Mouse (Mus musculus): ENCODE results near the gene Aloxe3. TPM values are rescaled to one million over a fixed set of nuclear protein-coding genes. Genes with fewer than 3 reads are reported as not detected.

The Aloxe3 gene
- polyA plus RNA-seq, 1 experiment from 2014 or later = 4.3 TPM

- Histone ChIP-seq H3K27ac (no peak overlapping the region), H3K4me1 (replicated peaks; ENCODE audit: control insufficient read depth, insufficient read depth, low read length) (peaks cover 26% of the 10 kb centered on the region), H3K36me3 (replicated peaks; ENCODE audit: control insufficient read depth, insufficient read depth) (no peaks in the 10 kb centered on the region), H3K27me3 (ENCODE audit: control insufficient read depth, insufficient read depth, low read length) (peaks cover 19% of the 10 kb centered on the region), H3K9ac (peak overlapping the region; percentile 51), H3K4me3 (replicated peaks; ENCODE audit: low read length) (peak overlapping the region; percentile 59), H3K4me2 (replicated peaks) (peak overlapping the region; percentile 98), H3K9me3 (ENCODE audit: control insufficient read depth, low read length) (no peaks in the 10 kb centered on the region)
- WGBS = under 1% methylated on average over 31 of the region's 33 CpGs
- ATAC-seq (ENCODE audit: low FRiP score) (no peak), DNase-seq (ENCODE audit: low spot score) (peak; percentile 43)
Measured at GRCm38 (mm10) chr11:69121001-69121740, 4.5 kb upstream of the Aloxe3 start.

GRCm38 (mm10) chr11:69121741-69122335 is 3.9 kb upstream of the Aloxe3 start:
- DNase-seq (ENCODE audit: low spot score) (peak; percentile 25), ATAC-seq (ENCODE audit: low FRiP score) (no peak)
- Histone ChIP-seq H3K4me3 (replicated peaks; ENCODE audit: low read length) (peak overlapping the region; percentile 59), H3K27ac (0 out of 2 replicates have a peak overlapping the region, but pooled peaks have one; percentile 1), H3K36me3 (replicated peaks; ENCODE audit: control insufficient read depth, insufficient read depth) (no peaks in the 10 kb centered on the region), H3K4me2 (replicated peaks) (peak overlapping the region; percentile 98), H3K4me1 (replicated peaks; ENCODE audit: control insufficient read depth, insufficient read depth, low read length) (peaks cover 27% of the 10 kb centered on the region), H3K27me3 (ENCODE audit: control insufficient read depth, insufficient read depth, low read length) (peaks cover 19% of the 10 kb centered on the region), H3K9ac (peak overlapping the region; percentile 72), H3K9me3 (ENCODE audit: control insufficient read depth, low read length) (no peaks in the 10 kb centered on the region)
- WGBS = under 1% methylated on average over 29 of the region's 32 CpGs

GRCm38 (mm10) chr11:69122336-69122951 is 3.3 kb upstream of the Aloxe3 start, which contains the start of gene 9130213A22Rik:
9130213A22Rik (minus strand) TSS chr11:69122589.
- Histone ChIP-seq H3K27ac (peak within 1 kb of the TSS; percentile 1; the same call in 1 of the 2 replicates), H3K27me3 (ENCODE audit: control insufficient read depth, insufficient read depth, low read length) (peaks cover 19% of the 10 kb centered on the region), H3K9me3 (ENCODE audit: control insufficient read depth, low read length) (no peaks in the 10 kb centered on the region), H3K4me2 (replicated peaks) (peak within 1 kb of the TSS; percentile 98), H3K36me3 (replicated peaks; ENCODE audit: control insufficient read depth, insufficient read depth) (no peaks in the 10 kb centered on the region), H3K4me1 (replicated peaks; ENCODE audit: control insufficient read depth, insufficient read depth, low read length) (peaks cover 21% of the 10 kb centered on the region), H3K4me3 (replicated peaks; ENCODE audit: low read length) (peak within 1 kb of the TSS; percentile 59), H3K9ac (peak within 1 kb of the TSS; percentile 72)
- DNase-seq (ENCODE audit: low spot score) (peak; percentile 74), ATAC-seq (ENCODE audit: low FRiP score) (peak; percentile 61)
- WGBS = under 1% methylated on average over 58 of the region's 66 CpGs

GRCm38 (mm10) chr11:69123056-69123692 is 2.5 kb upstream of the Aloxe3 start:
- peak; percentile 4 for ATAC-seq (ENCODE audit: low FRiP score)
- peak overlapping the region; percentile 98 for H3K4me2 ChIP-seq (replicated peaks)
- under 1% methylated on average over 29 of the region's 29 CpGs for WGBS

GRCm38 (mm10) chr11:69123693-69124497 is 1.8 kb upstream of the Aloxe3 start:
- peaks cover 18% of the 10 kb centered on the region for H3K4me1 ChIP-seq (replicated peaks; ENCODE audit: control insufficient read depth, insufficient read depth, low read length)
- H3K27ac ChIP-seq = peak overlapping the region; percentile 70
- H3K27me3 ChIP-seq (ENCODE audit: control insufficient read depth, insufficient read depth, low read length) = peaks cover 19% of the 10 kb centered on the region
- DNase-seq (ENCODE audit: low spot score) = peak; percentile 99
- WGBS = under 1% methylated on average over 31 of the region's 31 CpGs
- peak; percentile 77 for ATAC-seq (ENCODE audit: low FRiP score)
- H3K9ac ChIP-seq = peak overlapping the region; percentile 60
- peak overlapping the region; percentile 98 for H3K4me2 ChIP-seq (replicated peaks)
- H3K4me3 ChIP-seq (replicated peaks; ENCODE audit: low read length) = peak overlapping the region; percentile 59
- H3K36me3 ChIP-seq (replicated peaks; ENCODE audit: control insufficient read depth, insufficient read depth) = no peaks in the 10 kb centered on the region
- H3K9me3 ChIP-seq (ENCODE audit: control insufficient read depth, low read length) = no peaks in the 10 kb centered on the region

More at GRCm38 (mm10) chr11:69123056-69123692, 2.5 kb upstream of the Aloxe3 start:
- H3K27me3 ChIP-seq (ENCODE audit: control insufficient read depth, insufficient read depth, low read length) = peaks cover 19% of the 10 kb centered on the region
- H3K4me1 ChIP-seq (replicated peaks; ENCODE audit: control insufficient read depth, insufficient read depth, low read length) = peaks cover 20% of the 10 kb centered on the region
- H3K4me3 ChIP-seq (replicated peaks; ENCODE audit: low read length) = peak overlapping the region; percentile 59
- peak overlapping the region; percentile 72 for H3K9ac ChIP-seq
- no peaks in the 10 kb centered on the region for H3K9me3 ChIP-seq (ENCODE audit: control insufficient read depth, low read length)
- DNase-seq (ENCODE audit: low spot score) = peak; percentile 94
- no peaks in the 10 kb centered on the region for H3K36me3 ChIP-seq (replicated peaks; ENCODE audit: control insufficient read depth, insufficient read depth)
- no peak overlapping the region for H3K27ac ChIP-seq

GRCm38 (mm10) chr11:69124498-69124847 is 1.2 kb upstream of the Aloxe3 start:
- 0% methylated on average over 3 of the region's 3 CpGs for WGBS
- Histone ChIP-seq H3K27ac (no peak overlapping the region), H3K27me3 (ENCODE audit: control insufficient read depth, insufficient read depth, low read length) (peaks cover 19% of the 10 kb centered on the region), H3K4me3 (replicated peaks; ENCODE audit: low read length) (peak overlapping the region; percentile 59), H3K9ac (no peak overlapping the region), H3K9me3 (ENCODE audit: control insufficient read depth, low read length) (no peaks in the 10 kb centered on the region), H3K4me2 (replicated peaks) (peak overlapping the region; percentile 98; the same call in 1 of the 2 replicates), H3K4me1 (replicated peaks; ENCODE audit: control insufficient read depth, insufficient read depth, low read length) (peaks cover 14% of the 10 kb centered on the region), H3K36me3 (replicated peaks; ENCODE audit: control insufficient read depth, insufficient read depth) (no peaks in the 10 kb centered on the region)
- DNase-seq (ENCODE audit: low spot score) (peak; percentile 95), ATAC-seq (ENCODE audit: low FRiP score) (peak; percentile 67)

- peaks cover 10% of the 10 kb centered on the region for H3K4me1 ChIP-seq (replicated peaks; ENCODE audit: control insufficient read depth, insufficient read depth, low read length)
- no peaks in the 10 kb centered on the region for H3K36me3 ChIP-seq (replicated peaks; ENCODE audit: control insufficient read depth, insufficient read depth)
- H3K27ac ChIP-seq = peak overlapping the region; percentile 63
- under 1% methylated on average over 24 of the region's 24 CpGs for WGBS
- H3K9ac ChIP-seq = peak overlapping the region; percentile 53
- no peaks in the 10 kb centered on the region for H3K9me3 ChIP-seq (ENCODE audit: control insufficient read depth, low read length)
- H3K27me3 ChIP-seq (ENCODE audit: control insufficient read depth, insufficient read depth, low read length) = peaks cover 12% of the 10 kb centered on the region
- peak; percentile 100 for DNase-seq (ENCODE audit: low spot score)
- ATAC-seq (ENCODE audit: low FRiP score) = peak; percentile 51
- peak overlapping the region; percentile 43 for H3K4me3 ChIP-seq (replicated peaks; ENCODE audit: low read length)
- H3K4me2 ChIP-seq (replicated peaks) = peak overlapping the region; percentile 58
Measured at GRCm38 (mm10) chr11:69125041-69125851, 450 bp upstream of the Aloxe3 start.

Measured in hindbrain, embryonic 14.5 days (tissue).